Mouse (Mus musculus) CH12.LX (cell line): ENCODE measurements around the gene Apopt1. TPM values are rescaled to one million over a fixed set of nuclear protein-coding genes. Genes with fewer than 3 reads are reported as not detected.

ENCODE experiments used
- DNase-seq: peaks from one replicate; pipeline ENCODE4 v3.0.0-alpha.2; 2013; ENCODE audit errors: extremely low read depth
- H3K27ac ChIP-seq: 2 replicates; pipeline ENCODE4 v1.5.1; 2012; ENCODE audit warnings: low read depth, mild to moderate bottlenecking, control low read depth, moderate library complexity; ENCODE audit not compliant: insufficient read depth
- H3K27me3 ChIP-seq: replicated peaks from 2 replicates; pipeline ENCODE3; 2012; ENCODE audit warnings: inconsistent platforms
- H3K36me3 ChIP-seq, 2 experiments: replicated peaks in 1 of 2; 2 replicates each; pipeline versions ENCODE3 to v1.6.1; 2012; ENCODE audit warnings: inconsistent platforms in 1 of 2, low read length in 1 of 2, mild to moderate bottlenecking in 1 of 2, mixed read lengths in 1 of 2, moderate library complexity in 1 of 2; ENCODE audit not compliant: control insufficient read depth in 1 of 2, insufficient read depth in 1 of 2
- H3K4me1 ChIP-seq, 2 experiments: 2 replicates each; pipeline ENCODE4 v1.6.1; 2012; ENCODE audit warnings: inconsistent platforms in 1 of 2, moderate library complexity in 1 of 2; ENCODE audit not compliant: insufficient read depth in 2 of 2, control insufficient read depth in 1 of 2
- H3K4me2 ChIP-seq: 2 replicates; pipeline ENCODE4 v1.6.1; 2012; ENCODE audit warnings: low read depth, mild to moderate bottlenecking, control low read depth; ENCODE audit not compliant: poor library complexity, insufficient read depth, severe bottlenecking
- H3K4me3 ChIP-seq, 3 experiments: fragments of 150-350 bp in 1 of 3; sonication (generic) in 1 of 3; replicated peaks in 1 of 3; 2 replicates each; pipeline versions ENCODE3 to v1.5.1; 2011 to 2012; ENCODE audit warnings: low read depth in 2 of 3, low read length in 2 of 3, mild to moderate bottlenecking in 2 of 3, moderate library complexity in 2 of 3, control low read depth in 1 of 3, improper control_type of control experiment in 1 of 3, inconsistent platforms in 1 of 3, mixed read lengths in 1 of 3; ENCODE audit not compliant: poor library complexity in 1 of 3
- H3K79me2 ChIP-seq: replicated peaks from 2 replicates; pipeline ENCODE4 v1.6.1; 2012; ENCODE audit warnings: mild to moderate bottlenecking, moderate library complexity; ENCODE audit not compliant: control insufficient read depth, poor library complexity, insufficient read depth, severe bottlenecking; ENCODE audit errors: extremely low read depth
- H3K9ac ChIP-seq: 2 replicates; pipeline ENCODE4 v1.6.1; 2012; ENCODE audit warnings: low read depth, mild to moderate bottlenecking, control low read depth, moderate library complexity; ENCODE audit not compliant: insufficient read depth
- H3K9me3 ChIP-seq: replicated peaks from 2 replicates; pipeline ENCODE3; 2012; ENCODE audit warnings: low read length, inconsistent platforms, mixed read lengths
- CHD2 ChIP-seq: IDR thresholded peaks from 2 replicates; pipeline ENCODE4 v1.6.1; 2011; ENCODE audit warnings: low read length, improper control_type of control experiment
- E2F4 ChIP-seq: IDR thresholded peaks from 2 replicates; pipeline ENCODE4 v1.6.1; 2011; ENCODE audit warnings: low read depth, low read length, improper control_type of control experiment; ENCODE audit not compliant: insufficient replicate concordance
- ELF1 ChIP-seq: IDR thresholded peaks from 2 replicates; pipeline ENCODE4 v1.6.1; 2014; ENCODE audit warnings: low read depth, mild to moderate bottlenecking, inconsistent platforms, low read length, improper control_type of control experiment
- IRF4 ChIP-seq: IDR thresholded peaks from 2 replicates; pipeline ENCODE4 v1.6.1; 2014; ENCODE audit warnings: low read depth, mild to moderate bottlenecking, inconsistent platforms, low read length, improper control_type of control experiment
- JUN ChIP-seq: IDR thresholded peaks from 2 replicates; pipeline ENCODE4 v1.6.1; 2011; ENCODE audit warnings: low read depth, mild to moderate bottlenecking, low read length, improper control_type of control experiment, moderate library complexity; ENCODE audit not compliant: insufficient read depth
- MEF2A ChIP-seq: IDR thresholded peaks from 2 replicates; pipeline ENCODE4 v1.6.1; 2014; ENCODE audit warnings: low read depth, mild to moderate bottlenecking, inconsistent platforms, low read length, improper control_type of control experiment, borderline replicate concordance
- MXI1 ChIP-seq: IDR thresholded peaks from 2 replicates; pipeline ENCODE4 v1.6.1; 2011; ENCODE audit warnings: mild to moderate bottlenecking, low read depth, low read length, improper control_type of control experiment
- MYC ChIP-seq: IDR thresholded peaks from 2 replicates; pipeline ENCODE4 v1.6.1; 2011; ENCODE audit warnings: low read depth, mild to moderate bottlenecking, improper control_type of control experiment, low read length
- POLR2AphosphoS2 ChIP-seq: IDR thresholded peaks from 2 replicates; pipeline ENCODE4 v1.6.1; 2011; ENCODE audit warnings: low read depth, low read length, improper control_type of control experiment
- RAD21 ChIP-seq: IDR thresholded peaks from 2 replicates; pipeline ENCODE4 v1.6.1; 2011; ENCODE audit warnings: low read depth, mild to moderate bottlenecking, low read length, improper control_type of control experiment, moderate library complexity
- RCOR1 ChIP-seq: conservative IDR thresholded peaks from 2 replicates; pipeline ENCODE4 v1.6.1; 2012; ENCODE audit warnings: low read depth, mild to moderate bottlenecking, inconsistent platforms, low read length, improper control_type of control experiment
- SMC3 ChIP-seq: IDR thresholded peaks from 2 replicates; pipeline ENCODE4 v1.6.1; 2011; ENCODE audit warnings: low read depth, low read length, improper control_type of control experiment
- TBP ChIP-seq: conservative IDR thresholded peaks from 2 replicates; pipeline ENCODE4 v1.6.1; 2011; ENCODE audit warnings: low read depth, low read length, improper control_type of control experiment
- UBTF ChIP-seq: IDR thresholded peaks from 2 replicates; pipeline ENCODE4 v1.6.1; 2012; ENCODE audit warnings: low read depth, mild to moderate bottlenecking, inconsistent platforms, low read length, improper control_type of control experiment, moderate library complexity
- dilution Hi-C: fragments of 300-500 bp; cut with MboI; formaldehyde crosslinking; loops from 2 replicates; pipeline ENCODE4 v1.14.3; 2020; ENCODE audit warnings: low sequenced_read_pairs; ENCODE audit not compliant: extremely low pct_unique_long_range_greater_than_20kb, extremely low pct_ligation_motif_present
- in situ Hi-C: fragments of 300-500 bp; cut with MboI; formaldehyde crosslinking; loops from 3 replicates; pipeline ENCODE4 v1.14.3; 2019; ENCODE audit warnings: low sequenced_read_pairs, low pct_ligation_motif_present, low pct_unique_long_range_greater_than_20kb, mixed read lengths
- polyA plus RNA-seq: library from polyadenylated mRNA; unstranded; fragments of >175 nt; gene quantifications from 2 replicates; pipeline ENCODE4 v1.2.1, GENCODE M21; 2012; ENCODE audit warnings: low read depth; ENCODE audit not compliant: insufficient read length
- total RNA-seq, 2 experiments: library from RNA; depleted of rRNA; stranded (reverse); fragments of 300-350 nt in 1 of 2; fragments of >200 nt in 1 of 2; gene quantifications; 2 replicates each; pipeline ENCODE4 v1.2.3; 2012 to 2014

Gene Apopt1
- total and polyA plus RNA-seq, 3 experiments: 36.0 to 49.1 (median 43.6) TPM

DNA sequence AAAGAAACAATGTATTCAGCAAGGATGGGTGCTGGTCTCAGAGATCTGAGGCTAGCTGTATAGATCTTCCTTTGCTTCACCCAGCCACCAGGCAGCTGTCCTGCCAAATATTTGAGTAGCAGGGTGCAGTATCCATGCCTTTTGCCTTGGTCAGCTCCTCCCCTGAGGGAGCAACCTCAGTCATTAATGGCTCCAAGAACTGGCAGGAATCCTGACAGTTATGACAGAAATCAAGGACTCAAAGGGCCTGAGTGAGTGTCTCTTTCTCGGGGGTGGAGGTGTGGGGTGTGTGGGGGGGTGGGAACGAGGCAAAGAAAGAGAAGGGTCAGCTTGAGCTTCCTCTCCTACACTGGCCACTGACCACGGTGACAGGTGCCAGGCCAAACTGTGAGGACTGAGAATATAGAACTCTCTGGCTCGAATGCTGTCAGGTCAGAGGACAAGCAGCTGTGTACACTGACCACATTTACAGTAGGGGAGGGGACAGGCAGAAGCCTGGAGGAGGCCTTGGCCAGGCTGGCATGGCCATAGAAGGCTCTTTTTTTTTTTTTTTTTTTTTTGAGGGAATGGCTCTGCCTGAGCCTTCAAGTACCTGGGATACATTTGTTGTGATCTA lies 43.1 kb downstream of the Apopt1 start:
- Histone ChIP-seq H3K27me3 (peaks cover 18% of the 10 kb centered on the region), H3K4me2 (no peak overlapping the region), H3K4me3 (no peak overlapping the region), H3K79me2 (peaks cover 20% of the 10 kb centered on the region), H3K9ac (no peak overlapping the region), H3K4me1 (peaks cover 7 to 18% of the 10 kb centered on the region in 2 experiments), H3K27ac (no peak overlapping the region), H3K36me3 (peaks cover 0 to 4% of the 10 kb centered on the region in 2 experiments), H3K9me3 (peaks cover 4% of the 10 kb centered on the region)
- in situ Hi-C loops: no loop called here
- DNase-seq: no peak
- dilution Hi-C loops: no loop called here
- TF ChIP-seq UBTF (no peak), SMC3 (no peak), JUN (no peak), IRF4 (no peak), RAD21 (no peak), POLR2AphosphoS2 (no peak), TBP (no peak)
- TF ChIP-seq, all 38 proteins: peak for 0

GRCm38 (mm10) chr12:111756698-111757082 lies 43.6 kb downstream of the Apopt1 start:
- no peak for DNase-seq
- no peak for TF ChIP-seq MYC
- no peak for TF ChIP-seq CHD2
- TF ChIP-seq IRF4: no peak
- no peak for TF ChIP-seq JUN
- no peak for TF ChIP-seq MXI1
- no peak for TF ChIP-seq MEF2A
- TF ChIP-seq RCOR1: no peak
- no peak for TF ChIP-seq ELF1
- no peak for TF ChIP-seq E2F4
- H3K4me1 ChIP-seq: peaks cover 9 to 23% of the 10 kb centered on the region in 2 experiments
- H3K9ac ChIP-seq: no peak overlapping the region
- H3K9me3 ChIP-seq: peaks cover 3% of the 10 kb centered on the region
- H3K27ac ChIP-seq: no peak overlapping the region
- H3K4me2 ChIP-seq: no peak overlapping the region
- no peak overlapping the region for H3K4me3 ChIP-seq
- in situ Hi-C loops (no loop called here), dilution Hi-C loops (no loop called here)
- H3K27me3 ChIP-seq: peaks cover 18% of the 10 kb centered on the region
- H3K79me2 ChIP-seq: peaks cover 22% of the 10 kb centered on the region
- H3K36me3 ChIP-seq: peaks cover 0 to 4% of the 10 kb centered on the region in 2 experiments
